Mouse (Mus musculus) lung, embryonic 14.5 days (tissue): Measurements from ENCODE around the gene Tfdp1. TPM values are rescaled to one million over a fixed set of nuclear protein-coding genes. Genes with fewer than 3 reads are reported as not detected.

ENCODE experiments used
- ATAC-seq: fragments of 200-750 bp; cut with Nextera tagmentation; 2 replicates; pipeline ENCODE4 v1.8.0; 2017; ENCODE audit warnings: mild to moderate bottlenecking, moderate TSS enrichment, moderate library complexity; ENCODE audit not compliant: insufficient read depth
- DNase-seq: peaks from one replicate; pipeline ENCODE4 v3.0.0-alpha.2; 2015
- H3K27ac ChIP-seq: fragments of 300-500 bp; sonication (generic); 2 replicates; pipeline ENCODE4 v1.5.1; 2014; ENCODE audit warnings: low read depth, mild to moderate bottlenecking, moderate library complexity
- H3K27me3 ChIP-seq: fragments of 300-500 bp; sonication (generic); 2 replicates; pipeline ENCODE4 v1.6.1; 2014; ENCODE audit warnings: low read length, control low read depth; ENCODE audit not compliant: insufficient read depth
- H3K36me3 ChIP-seq: fragments of 300-500 bp; sonication (generic); 2 replicates; pipeline ENCODE4 v1.6.1; 2014; ENCODE audit warnings: control low read depth; ENCODE audit not compliant: insufficient read depth
- H3K4me1 ChIP-seq: fragments of 300-500 bp; sonication (generic); 2 replicates; pipeline ENCODE4 v1.6.1; 2014; ENCODE audit warnings: antibody characterized with exemption, control low read depth; ENCODE audit not compliant: insufficient read depth
- H3K4me2 ChIP-seq: fragments of 300-500 bp; sonication (generic); 2 replicates; pipeline ENCODE4 v1.6.1; 2014; ENCODE audit warnings: mild to moderate bottlenecking
- H3K4me3 ChIP-seq: fragments of 300-500 bp; sonication (generic); 2 replicates; pipeline ENCODE4 v1.5.1; 2014; ENCODE audit warnings: low read depth, low read length
- H3K9ac ChIP-seq: fragments of 300-500 bp; sonication (generic); 2 replicates; pipeline ENCODE4 v1.6.1; 2014
- H3K9me3 ChIP-seq: fragments of 300-500 bp; sonication (generic); 2 replicates; pipeline ENCODE4 v1.6.1; 2016; ENCODE audit warnings: low read depth, low read length, control low read depth
- CTCF ChIP-seq: IDR thresholded peaks from 2 replicates; pipeline ENCODE4 v1.5.1; 2016; ENCODE audit warnings: antibody characterized with exemption, low read depth
- WGBS: fragments of 180-500 bp; shearing (Covaris S2); extraction: QIAGEN DNeasy Blood & Tissue Kit; methylation state at CpG from one replicate; pipeline ENCODE4 v1.1.7; 2014; 5-methylcytosine and 5-hydroxymethylcytosine counted together
- polyA plus RNA-seq: library from polyadenylated mRNA; unstranded; fragments of >200 nt; fragmentation: Nextera tagmentation; extraction: Ambion mirVana; gene quantifications from 2 replicates; pipeline ENCODE4 v1.2.1, GENCODE M21; 2014

Gene Tfdp1
- polyA plus RNA-seq, 1 experiment from 2014 or later: 219 TPM

GRCm38 (mm10) chr8:13351593-13351992 is 13.0 kb downstream of the Tfdp1 start:
- H3K4me1 ChIP-seq: no peaks in the 10 kb centered on the region
- WGBS: 84% methylated on average over 5 of the region's 5 CpGs

DNA sequence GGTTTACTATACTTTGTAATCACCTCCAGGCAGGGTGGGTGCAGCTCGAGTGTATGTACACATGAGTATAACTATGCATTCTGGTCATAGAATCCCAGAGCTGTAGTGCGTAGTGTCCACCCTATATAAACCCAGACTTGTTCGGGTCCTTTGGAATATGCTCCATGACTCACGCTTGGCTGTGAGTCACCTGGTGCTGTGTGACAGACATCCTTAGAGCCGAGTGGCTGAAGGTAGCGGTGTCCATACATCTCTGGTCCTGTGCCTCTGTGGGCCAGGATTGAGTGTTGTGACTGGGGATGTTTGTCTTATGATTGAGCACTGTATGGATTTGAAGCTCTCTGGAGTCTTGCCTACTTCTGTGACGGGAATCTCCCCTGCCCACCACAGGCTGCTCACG is 14.1 kb downstream of the Tfdp1 start:
- Histone ChIP-seq H3K27me3 (no peaks in the 10 kb centered on the region), H3K9me3 (no peaks in the 10 kb centered on the region), H3K4me3 (no peak overlapping the region), H3K27ac (no peak overlapping the region), H3K4me1 (no peaks in the 10 kb centered on the region), H3K9ac (no peak overlapping the region), H3K4me2 (no peak overlapping the region), H3K36me3 (peaks cover 98% of the 10 kb centered on the region)
- no peak for DNase-seq
- no peak for ATAC-seq
- 85% methylated on average over 8 of the region's 8 CpGs for WGBS
- TF ChIP-seq CTCF: no peak

More at GRCm38 (mm10) chr8:13351593-13351992, 13.0 kb downstream of the Tfdp1 start:
- Histone ChIP-seq H3K27ac (no peak overlapping the region), H3K27me3 (no peaks in the 10 kb centered on the region), H3K4me3 (no peak overlapping the region), H3K9me3 (no peaks in the 10 kb centered on the region), H3K4me2 (no peak overlapping the region), H3K36me3 (peaks cover 98% of the 10 kb centered on the region), H3K9ac (no peak overlapping the region)
- no peak for TF ChIP-seq CTCF
- DNase-seq (no peak), ATAC-seq (no peak)

DNA sequence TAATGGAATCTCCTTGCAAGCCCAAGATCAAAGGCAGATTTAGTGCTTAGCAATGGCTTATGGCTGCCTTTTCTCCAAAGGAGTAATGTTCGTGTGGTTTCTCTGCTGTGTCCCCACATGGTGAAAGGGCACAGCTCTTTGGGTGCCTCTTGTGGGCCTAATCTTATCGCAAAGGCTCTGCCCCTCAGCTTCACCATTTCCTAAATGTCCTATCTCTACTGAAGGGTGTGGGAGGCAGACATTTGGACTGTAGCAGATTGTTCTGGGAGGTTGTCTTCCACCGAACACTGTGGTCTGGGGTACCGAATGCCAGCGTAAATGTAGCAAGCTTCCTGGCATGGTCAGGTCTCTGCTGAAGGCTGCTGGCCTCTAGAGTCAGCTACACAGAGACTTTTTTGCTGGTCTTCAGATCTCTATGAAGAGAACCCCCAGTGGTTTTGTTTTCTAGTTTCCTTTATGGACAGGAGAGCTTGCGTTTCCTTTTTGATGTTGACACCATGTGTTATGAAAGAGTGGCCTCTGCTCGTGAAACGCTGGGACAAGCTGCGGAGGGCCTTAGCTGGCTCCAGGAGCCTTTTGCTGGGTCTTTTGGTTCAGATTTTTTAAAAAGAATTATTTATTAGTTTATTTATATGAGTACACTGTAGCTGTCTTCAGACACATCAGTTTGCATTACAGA is 14.7 kb downstream of the Tfdp1 start:
- 80% methylated on average over 9 of the region's 9 CpGs for WGBS
- DNase-seq (no peak), ATAC-seq (no peak)
- no peak for TF ChIP-seq CTCF
- Histone ChIP-seq H3K9me3 (no peaks in the 10 kb centered on the region), H3K4me3 (no peak overlapping the region), H3K4me2 (no peak overlapping the region), H3K9ac (no peak overlapping the region), H3K4me1 (no peaks in the 10 kb centered on the region), H3K27me3 (no peaks in the 10 kb centered on the region), H3K36me3 (peaks cover 98% of the 10 kb centered on the region), H3K27ac (no peak overlapping the region)

DNA sequence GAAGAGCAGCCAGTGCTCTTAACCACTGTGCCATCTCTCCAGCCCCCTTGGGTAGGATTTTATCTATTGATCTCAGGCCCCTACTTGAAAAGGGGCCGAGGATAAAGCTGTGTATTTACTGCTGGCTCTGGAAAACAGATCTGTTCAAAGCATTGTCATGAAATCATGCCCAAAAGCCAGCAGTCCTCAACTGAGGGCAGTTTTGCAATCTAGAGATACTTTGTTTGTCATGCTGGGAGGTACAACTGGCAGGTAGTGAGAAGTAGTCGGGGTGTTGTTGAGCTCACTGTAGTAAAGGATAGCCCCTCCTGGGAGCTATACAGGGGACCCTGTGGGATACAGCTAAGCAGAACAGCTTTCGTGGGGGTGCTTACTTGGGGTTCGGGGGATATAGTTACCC is 15.3 kb downstream of the Tfdp1 start:
- WGBS: 77% methylated on average over 4 of the region's 4 CpGs
- DNase-seq: no peak
- Histone ChIP-seq H3K27me3 (no peaks in the 10 kb centered on the region), H3K9ac (no peak overlapping the region), H3K4me3 (no peak overlapping the region), H3K27ac (no peak overlapping the region), H3K4me1 (no peaks in the 10 kb centered on the region), H3K36me3 (peaks cover 99% of the 10 kb centered on the region), H3K4me2 (no peak overlapping the region), H3K9me3 (no peaks in the 10 kb centered on the region)
- TF ChIP-seq CTCF: no peak
- no peak for ATAC-seq

- H3K4me3 ChIP-seq: no peak overlapping the region
- H3K27me3 ChIP-seq: no peaks in the 10 kb centered on the region
- H3K9ac ChIP-seq: no peak overlapping the region
- no peaks in the 10 kb centered on the region for H3K9me3 ChIP-seq
- peaks cover 99% of the 10 kb centered on the region for H3K36me3 ChIP-seq
- H3K27ac ChIP-seq: no peak overlapping the region
- 78% methylated on average over 6 of the region's 6 CpGs for WGBS
- H3K4me2 ChIP-seq: no peak overlapping the region
- ATAC-seq (no peak), DNase-seq (no peak)
- no peak for TF ChIP-seq CTCF
- no peaks in the 10 kb centered on the region for H3K4me1 ChIP-seq
These were observed 17.7 kb downstream of the Tfdp1 start for GRCm38 (mm10) chr8:13356221-13356620.

- Histone ChIP-seq H3K4me1 (no peaks in the 10 kb centered on the region), H3K27me3 (no peaks in the 10 kb centered on the region), H3K27ac (no peak overlapping the region), H3K4me3 (no peak overlapping the region), H3K9me3 (no peaks in the 10 kb centered on the region), H3K36me3 (peaks cover 99% of the 10 kb centered on the region), H3K4me2 (no peak overlapping the region), H3K9ac (no peak overlapping the region)
- no peak for DNase-seq
- no peak for ATAC-seq
- 70% methylated on average over 10 of the region's 10 CpGs for WGBS
- peak; percentile 15; the same call in 1 of the 2 replicates for TF ChIP-seq CTCF
These were observed 18.1 kb downstream of the Tfdp1 start for GRCm38 (mm10) chr8:13356681-13357080.

GRCm38 (mm10) chr8:13360213-13360612 is 21.7 kb downstream of the Tfdp1 start:
- ATAC-seq (no peak), DNase-seq (no peak)
- H3K36me3 ChIP-seq: peaks cover 100% of the 10 kb centered on the region
- H3K9ac ChIP-seq: no peak overlapping the region
- H3K4me3 ChIP-seq: no peak overlapping the region
- no peaks in the 10 kb centered on the region for H3K9me3 ChIP-seq
- H3K27ac ChIP-seq: no peak overlapping the region
- TF ChIP-seq CTCF: no peak
- H3K4me1 ChIP-seq: no peaks in the 10 kb centered on the region
- WGBS: 92% methylated on average over 7 of the region's 7 CpGs
- H3K27me3 ChIP-seq: no peaks in the 10 kb centered on the region
- H3K4me2 ChIP-seq: no peak overlapping the region

- Histone ChIP-seq H3K9ac (no peak overlapping the region), H3K27ac (no peak overlapping the region), H3K4me1 (no peaks in the 10 kb centered on the region), H3K4me3 (no peak overlapping the region), H3K36me3 (peaks cover 100% of the 10 kb centered on the region), H3K4me2 (no peak overlapping the region), H3K27me3 (no peaks in the 10 kb centered on the region), H3K9me3 (no peaks in the 10 kb centered on the region)
- peak; percentile 48 for TF ChIP-seq CTCF
- ATAC-seq (no peak), DNase-seq (peak; percentile 11)
- WGBS: 94% methylated on average over 6 of the region's 6 CpGs
These were observed 23.3 kb downstream of the Tfdp1 start for GRCm38 (mm10) chr8:13361865-13362264.
